Mouse (Mus musculus) kidney, adult 2 months (tissue): ENCODE data around the gene Cdh23.

Experiments used
- CTCF ChIP-seq: fragments of 200-500 bp; conservative IDR thresholded peaks from 2 replicates; pipeline ENCODE4 v1.5.1; 2011; ENCODE audit warnings: low read depth, mild to moderate bottlenecking, control low read depth, low read length, moderate library complexity, mixed read lengths; ENCODE audit not compliant: insufficient read depth, insufficient read length
- POLR2A ChIP-seq: fragments of 200-500 bp; IDR thresholded peaks from one replicate; pipeline ENCODE4 v1.6.1; 2011; ENCODE audit warnings: low read depth, low read length, control low read depth

DNA sequence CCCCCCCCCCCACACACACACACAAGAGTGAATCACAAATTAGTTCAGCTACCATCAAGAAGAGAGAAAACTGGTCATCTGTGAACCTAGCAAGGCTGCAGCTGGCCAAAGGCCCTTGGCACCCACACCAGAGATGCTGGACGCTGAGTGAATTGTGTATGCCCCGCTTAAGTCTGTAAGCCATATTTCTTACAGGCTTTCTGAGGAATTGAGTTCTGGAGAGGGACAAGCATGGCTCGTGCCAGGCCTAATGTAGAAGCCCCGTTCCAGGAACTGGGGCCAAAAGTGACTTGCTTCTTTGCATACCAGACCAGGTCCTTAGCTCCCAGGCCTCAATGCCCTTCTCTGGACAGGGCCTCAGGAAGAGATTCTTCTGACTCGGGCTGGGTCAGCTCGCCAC lies 132.2 kb downstream of the Cdh23 start:
- TF ChIP-seq CTCF (no peak), POLR2A (no peak)
